Mouse (Mus musculus) cerebellum, postnatal 4 days (tissue): ENCODE measurements around the gene Sdsl.

Experiments
- DNase-seq, 2 experiments: peaks; one replicate each; pipeline ENCODE4 v3.0.0; 2022; ENCODE audit warnings: low spot score in 2 of 2, mixed read lengths in 1 of 2

Sdsl gene

GRCm38 (mm10) chr5:120429692-120430091, 42.9 kb downstream of the Sdsl start:
- DNase-seq: no peak

- DNase-seq: no peak
Measured at GRCm38 (mm10) chr5:120428990-120429389, 43.6 kb downstream of the Sdsl start.

- DNase-seq: no peak
Measured at GRCm38 (mm10) chr5:120428189-120428838, 44.3 kb downstream of the Sdsl start.

GRCm38 (mm10) chr5:120427451-120427938, 45.1 kb downstream of the Sdsl start:
- no peak for DNase-seq

GRCm38 (mm10) chr5:120426572-120426971, 46.0 kb downstream of the Sdsl start:
- no peak for DNase-seq

GRCm38 (mm10) chr5:120425711-120426110, 46.9 kb downstream of the Sdsl start:
- no peak for DNase-seq

GRCm38 (mm10) chr5:120424657-120425056, 48.0 kb downstream of the Sdsl start:
- no peak for DNase-seq

GRCm38 (mm10) chr5:120424039-120424438, 48.6 kb downstream of the Sdsl start:
- peak in 1 of 2 experiments; percentile 59 for DNase-seq

- DNase-seq: no peak
Measured at GRCm38 (mm10) chr5:120420106-120420505, 52.5 kb downstream of the Sdsl start.

- DNase-seq: no peak
Measured at GRCm38 (mm10) chr5:120413436-120413835, 59.2 kb downstream of the Sdsl start.

GRCm38 (mm10) chr5:120409385-120410378, 62.9 kb downstream of the Sdsl start:
- no peak for DNase-seq

GRCm38 (mm10) chr5:120408933-120409332, 63.7 kb downstream of the Sdsl start:
- no peak for DNase-seq
